Mouse (Mus musculus) CD4-positive, CD25-positive, alpha-beta regulatory T cell, adult 2 months (primary cell): ENCODE measurements around the gene Acvr1.

Experiments
- DNase-seq: peaks from one replicate; pipeline ENCODE4 v3.0.0-alpha.2; 2012; ENCODE audit warnings: low read depth, low spot score

Acvr1 gene

DNA sequence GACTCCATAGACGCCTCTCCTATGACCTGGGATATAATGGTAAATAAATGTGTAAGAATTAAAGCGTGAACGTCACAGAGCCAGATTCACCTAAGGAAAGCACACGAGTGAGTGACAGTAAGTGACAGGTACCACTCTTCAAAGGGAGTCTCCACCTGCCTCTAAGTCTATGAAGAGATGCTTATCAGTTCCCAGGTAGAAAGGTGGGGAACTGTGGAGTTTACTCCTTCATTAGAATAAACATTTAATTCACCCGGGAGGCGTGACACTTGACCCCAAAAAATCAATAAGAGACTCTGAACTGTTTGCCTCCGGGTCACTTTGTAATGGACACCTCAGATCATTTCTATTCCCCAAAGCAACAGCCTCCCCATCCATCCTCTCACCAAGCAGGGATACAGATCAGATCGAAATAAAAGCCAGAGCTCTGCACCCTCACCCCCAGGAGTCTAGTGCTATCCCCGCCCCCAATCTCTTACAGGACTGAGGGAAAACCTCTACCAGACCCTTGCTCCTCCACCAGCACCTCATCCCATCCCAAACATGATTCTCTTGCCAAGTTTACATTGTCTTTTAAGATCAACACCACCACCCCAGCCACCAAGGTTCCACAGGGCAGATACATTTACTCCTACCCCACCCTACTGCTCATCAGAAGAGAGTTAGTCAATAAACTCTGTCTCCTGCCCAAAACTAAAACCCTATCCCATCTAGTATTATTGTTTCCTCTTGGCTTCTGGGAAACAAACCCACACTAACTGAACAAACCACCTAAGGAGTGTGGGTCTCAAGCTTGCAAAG, 9.7 kb downstream of the Acvr1 start:
- no peak for DNase-seq

DNA sequence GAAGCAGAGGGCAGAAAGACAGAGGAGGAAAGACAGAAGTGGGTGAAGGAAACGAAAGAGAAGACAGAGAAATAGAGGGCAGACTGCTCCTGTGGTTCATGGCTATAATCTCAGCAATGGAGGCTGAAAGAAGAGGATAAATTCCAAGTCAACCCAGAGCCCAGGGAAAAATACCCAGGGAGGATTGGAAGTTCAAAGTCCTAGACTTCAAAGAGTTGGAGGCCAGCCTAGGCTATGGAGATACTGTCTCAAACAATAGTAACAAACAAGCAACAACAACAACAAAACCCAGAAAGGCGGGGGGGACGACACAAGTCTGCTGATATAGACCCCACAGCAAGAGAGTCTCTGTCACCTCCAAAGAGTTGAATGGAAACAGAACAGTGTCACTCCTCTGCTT, 14.7 kb downstream of the Acvr1 start:
- no peak for DNase-seq

DNA sequence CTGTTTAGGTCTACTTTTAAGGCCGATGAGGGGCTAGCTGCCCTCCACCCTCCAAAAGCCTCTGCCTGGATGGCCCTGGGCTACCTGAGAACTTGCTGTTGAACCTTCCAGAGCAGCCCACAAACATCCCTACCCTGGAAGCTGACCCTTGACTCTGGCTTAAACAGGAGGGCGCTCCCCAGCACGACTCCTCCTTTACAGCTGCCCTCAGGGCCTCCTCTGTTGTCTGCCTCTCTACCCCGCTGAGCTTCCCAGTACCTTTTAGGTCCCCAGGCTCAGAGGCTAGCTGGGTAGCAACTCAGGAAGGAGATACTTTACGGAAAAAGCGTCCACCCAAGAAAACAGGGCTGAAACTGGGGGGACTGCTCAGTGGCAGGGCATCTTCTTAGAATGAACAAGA, 15.1 kb downstream of the Acvr1 start:
- no peak for DNase-seq

DNA sequence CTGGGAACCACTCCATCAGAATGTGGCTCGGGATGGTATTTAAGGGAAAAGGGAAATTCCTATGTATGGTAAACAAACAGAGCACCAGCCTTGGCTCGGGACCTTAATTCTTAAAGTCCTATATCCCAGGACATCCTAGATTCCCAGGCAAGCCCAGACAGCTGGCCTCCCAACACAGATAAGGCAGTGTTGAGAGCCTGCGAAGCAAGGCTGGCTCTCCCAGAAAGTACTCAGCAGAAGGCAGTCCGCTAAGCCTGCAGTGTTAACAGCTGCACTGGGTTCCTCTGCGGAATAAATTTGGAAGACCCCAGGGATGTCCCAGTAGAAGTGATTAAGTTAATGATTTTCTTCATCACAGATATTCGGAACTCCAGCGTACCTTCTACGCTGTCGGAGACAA, 16.5 kb downstream of the Acvr1 start:
- DNase-seq, result no peak

DNA sequence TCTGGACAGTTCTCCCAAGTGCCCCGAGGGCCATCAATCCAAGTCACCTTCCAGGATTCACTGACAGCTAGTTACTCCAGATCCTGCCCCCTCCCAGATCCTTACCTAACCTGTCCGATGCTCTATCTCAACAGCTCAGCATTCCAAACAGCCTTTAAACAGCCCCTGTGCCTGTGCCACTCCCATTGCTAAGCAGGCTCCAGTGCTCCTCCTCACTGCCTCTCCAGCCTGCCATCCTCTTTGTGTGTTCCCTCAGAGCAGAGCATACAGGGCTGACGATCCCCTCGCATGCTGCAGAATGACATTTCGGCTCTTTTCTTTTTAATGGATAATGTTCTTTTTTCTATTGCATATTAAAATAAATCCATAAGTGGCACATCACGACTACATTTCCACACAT, 17.0 kb downstream of the Acvr1 start:
- DNase-seq, result no peak

DNA sequence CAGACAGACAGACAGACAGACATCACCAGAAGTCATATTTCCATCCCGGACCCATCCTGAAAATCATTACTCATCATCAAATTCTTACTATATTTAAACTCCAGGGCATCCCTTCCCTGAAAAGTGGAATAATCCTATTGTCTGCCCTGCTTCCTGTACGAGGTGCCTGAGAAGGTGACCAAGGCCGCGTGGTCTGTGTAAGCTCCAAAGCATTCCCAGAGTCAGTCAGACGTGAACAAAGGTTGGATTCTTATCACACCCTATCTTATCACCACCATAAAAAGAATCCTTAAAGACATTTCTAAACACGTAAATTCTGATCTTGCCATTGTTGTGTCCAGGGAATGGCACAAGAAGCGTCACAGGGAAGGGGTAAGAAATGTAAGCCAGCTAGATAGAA, 18.0 kb downstream of the Acvr1 start:
- no peak for DNase-seq

DNA sequence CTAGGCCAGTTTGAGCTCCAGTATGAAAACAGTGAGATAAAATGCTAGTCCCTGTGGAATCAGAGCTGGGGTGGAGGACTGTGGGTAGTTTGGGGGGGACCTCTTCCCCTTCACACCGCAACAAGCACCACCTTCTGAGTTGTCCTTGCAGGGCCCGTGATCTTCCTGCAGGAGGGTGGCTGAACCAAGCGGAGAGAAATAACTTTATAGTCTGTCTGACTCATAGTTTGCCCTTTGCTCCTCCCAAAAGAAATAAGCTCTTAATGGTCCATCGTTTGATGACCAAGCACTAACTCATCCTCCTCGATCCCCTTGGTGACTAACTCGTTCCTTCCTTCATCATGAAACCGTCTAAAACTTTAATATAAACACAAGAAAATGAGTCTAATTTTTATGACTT, 20.7 kb downstream of the Acvr1 start:
- DNase-seq, result no peak

DNA sequence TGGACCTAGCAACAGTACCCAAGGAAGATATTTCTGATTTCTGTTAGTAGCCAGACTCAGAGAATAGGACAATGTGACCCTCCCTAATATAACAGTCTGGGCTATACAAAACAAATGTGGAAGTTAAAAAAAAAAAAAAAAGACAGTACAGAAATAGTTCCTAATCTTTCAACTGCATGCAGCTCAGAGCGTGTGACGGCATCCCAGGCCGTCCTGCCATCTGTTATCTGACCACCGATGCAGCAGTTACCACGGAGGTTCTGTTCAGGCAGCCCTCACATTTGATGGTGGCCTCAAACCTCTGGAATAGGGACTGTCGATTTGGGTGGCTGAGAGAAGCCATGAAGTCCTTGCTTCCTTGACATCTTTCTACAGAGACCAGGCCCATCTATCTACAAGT, 22.6 kb downstream of the Acvr1 start:
- DNase-seq, result no peak

DNA sequence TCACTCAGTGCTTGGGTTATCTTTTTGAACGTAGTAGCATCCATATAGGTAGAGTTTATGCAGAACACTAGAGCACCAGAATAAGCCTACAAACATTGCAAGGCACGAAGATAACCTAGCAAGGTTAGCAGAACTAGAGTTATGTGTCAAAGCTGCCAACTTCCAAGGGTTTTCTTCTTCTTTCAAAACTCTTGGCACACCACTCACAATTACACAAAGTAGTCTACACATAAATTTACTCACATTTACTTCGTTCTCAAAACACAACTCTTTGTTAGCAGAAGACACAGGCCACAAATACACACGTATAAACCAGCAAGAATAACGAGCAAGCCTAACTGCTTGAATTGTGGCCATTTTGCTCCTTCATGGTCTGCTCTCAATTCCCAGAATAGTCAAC, 23.7 kb downstream of the Acvr1 start:
- no peak for DNase-seq

DNA sequence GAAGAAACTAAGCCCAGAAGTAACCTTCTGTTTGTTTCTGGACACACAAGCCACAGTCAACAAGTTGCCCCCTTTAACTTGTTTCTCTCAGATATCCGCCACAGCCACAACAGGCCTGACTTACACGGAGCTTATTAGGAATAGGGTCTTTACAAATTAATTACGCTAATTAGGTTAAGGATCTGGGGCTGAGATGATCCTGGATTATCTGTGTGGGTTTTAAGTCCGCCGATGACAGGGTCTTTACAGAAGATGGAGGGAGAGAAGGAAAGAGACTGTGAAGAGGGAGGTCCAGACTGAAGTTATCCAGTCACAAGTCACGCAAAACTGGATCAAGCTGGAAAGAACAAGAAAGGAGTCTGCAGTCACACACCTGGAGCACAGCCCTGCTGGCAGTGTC, 28.8 kb downstream of the Acvr1 start:
- DNase-seq, result no peak

DNA sequence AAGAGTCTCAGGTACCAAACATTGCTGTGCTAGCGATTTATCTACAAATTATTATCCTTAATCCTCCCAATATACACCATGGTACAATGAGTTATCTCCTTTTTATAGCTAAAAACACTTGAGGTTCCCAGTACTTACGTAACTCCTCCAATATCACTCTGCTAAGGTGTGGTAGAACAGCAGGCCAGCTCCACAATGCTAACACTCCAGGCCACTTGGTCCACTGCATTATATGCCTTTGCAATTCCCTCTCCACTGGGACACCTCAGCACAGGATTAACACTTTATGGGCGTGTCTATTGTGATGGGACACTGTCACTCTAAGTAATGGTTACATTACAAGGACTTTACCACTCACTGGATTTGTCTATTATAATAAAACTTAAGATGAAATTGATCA, 30.2 kb downstream of the Acvr1 start:
- DNase-seq, result no peak

DNA sequence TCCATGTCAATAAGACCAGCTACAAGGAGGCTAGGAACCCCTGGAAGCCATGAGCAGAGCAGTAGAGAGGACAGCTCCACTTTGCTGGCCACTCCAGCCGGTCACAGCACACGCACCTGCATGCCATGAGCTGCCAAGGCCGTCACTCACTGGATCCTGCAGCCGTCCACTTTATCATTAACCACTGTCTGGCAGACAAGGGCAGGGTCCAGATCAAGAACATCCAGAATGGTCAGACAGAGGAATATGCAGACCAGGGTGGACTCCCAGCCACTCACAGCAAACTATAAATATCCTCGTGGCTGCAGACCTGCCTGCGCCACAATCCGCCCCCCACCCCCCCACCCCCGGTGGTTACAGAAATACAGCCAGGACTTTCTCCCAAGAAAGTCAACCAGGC, 31.7 kb downstream of the Acvr1 start:
- DNase-seq, result no peak

DNA sequence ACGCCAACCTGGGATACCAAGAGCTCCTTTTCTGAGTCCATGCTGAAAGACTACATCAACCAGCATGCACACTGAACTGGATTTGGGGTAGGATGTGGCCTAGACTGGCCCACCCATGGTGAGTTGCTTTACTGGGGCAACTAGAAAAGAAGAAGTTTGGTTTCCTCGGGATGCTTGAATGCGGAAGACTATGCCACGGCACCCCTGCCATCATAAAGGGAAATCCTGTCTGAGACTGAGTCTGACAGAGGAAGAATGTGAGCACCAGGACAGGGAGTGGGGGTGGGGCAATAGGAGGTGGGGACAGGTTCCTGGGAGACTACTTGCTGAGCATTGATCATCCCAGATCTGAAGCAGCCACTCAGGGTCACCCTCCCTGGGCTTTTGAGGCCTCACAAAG, 32.6 kb downstream of the Acvr1 start:
- DNase-seq, result no peak

DNA sequence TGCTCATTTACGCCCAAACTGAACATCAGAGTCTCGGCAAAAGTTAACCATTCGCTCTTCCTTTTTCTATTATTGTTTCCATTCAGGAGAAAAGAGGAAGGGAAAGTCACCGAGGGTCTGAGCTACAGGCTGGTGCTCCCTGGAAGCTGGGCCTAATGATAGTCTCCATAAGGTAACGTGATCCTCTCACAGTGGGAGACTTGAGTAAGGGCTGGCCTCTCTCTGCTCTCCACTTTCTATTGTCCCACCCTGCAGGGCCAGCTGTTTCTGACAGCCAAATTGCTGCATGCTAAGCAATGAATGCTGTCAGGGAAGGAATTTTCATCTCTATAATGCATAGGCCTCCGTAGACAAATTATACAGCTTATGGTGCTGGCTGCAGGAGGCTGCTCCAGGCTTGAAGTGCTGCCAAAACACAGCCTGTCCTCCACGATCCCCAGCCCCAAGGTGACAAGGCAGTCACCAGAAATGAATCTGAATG, 33.4 kb downstream of the Acvr1 start:
- DNase-seq, result no peak

DNA sequence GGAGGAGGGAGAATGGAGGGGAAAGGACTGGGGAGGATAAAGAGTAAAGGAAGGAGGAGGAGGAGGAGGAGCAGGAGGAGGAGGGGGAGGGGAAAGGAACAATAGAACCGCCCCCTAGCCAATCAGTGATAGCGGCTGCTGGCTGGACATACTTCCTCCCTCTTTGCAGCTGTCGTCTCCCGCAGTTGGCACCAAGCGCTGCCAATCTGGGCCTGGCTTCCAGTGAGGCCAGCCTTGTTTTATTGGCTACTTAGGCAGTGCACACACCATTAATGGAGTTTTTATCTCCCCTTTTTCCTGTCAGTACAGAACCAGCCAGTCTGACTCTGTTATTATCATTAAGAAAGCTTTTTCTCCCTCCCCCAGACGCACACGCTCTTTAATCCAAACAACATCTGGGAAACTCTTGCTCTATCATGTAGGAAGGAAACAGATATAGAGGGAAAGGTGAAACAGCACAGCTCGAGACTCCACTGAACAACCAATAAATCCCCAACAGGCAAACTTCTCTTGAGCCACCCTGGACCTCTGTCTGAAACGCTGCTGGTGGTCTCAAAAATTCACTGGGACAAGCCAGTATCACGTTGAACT, 34.6 kb downstream of the Acvr1 start:
- DNase-seq, result no peak

DNA sequence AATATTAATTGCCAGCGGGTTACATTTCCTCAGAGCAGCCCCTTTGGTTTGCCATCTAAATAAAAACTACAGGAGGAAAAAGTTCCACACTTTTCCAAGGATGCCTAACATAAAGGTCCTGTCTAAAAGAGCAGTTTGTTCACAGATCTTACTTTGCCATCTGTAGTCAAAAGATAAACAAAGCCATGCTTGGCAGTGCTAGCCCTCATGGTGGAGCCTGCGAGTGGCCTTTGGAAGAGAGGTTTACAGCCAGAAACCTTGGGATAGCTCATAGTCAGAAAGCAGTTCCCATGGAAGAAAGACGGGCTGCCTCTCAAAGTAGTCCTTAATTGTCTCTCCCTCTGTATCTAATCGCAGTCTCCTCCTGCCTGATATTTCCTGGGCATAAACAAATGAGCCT, 36.4 kb downstream of the Acvr1 start:
- DNase-seq, result no peak

DNA sequence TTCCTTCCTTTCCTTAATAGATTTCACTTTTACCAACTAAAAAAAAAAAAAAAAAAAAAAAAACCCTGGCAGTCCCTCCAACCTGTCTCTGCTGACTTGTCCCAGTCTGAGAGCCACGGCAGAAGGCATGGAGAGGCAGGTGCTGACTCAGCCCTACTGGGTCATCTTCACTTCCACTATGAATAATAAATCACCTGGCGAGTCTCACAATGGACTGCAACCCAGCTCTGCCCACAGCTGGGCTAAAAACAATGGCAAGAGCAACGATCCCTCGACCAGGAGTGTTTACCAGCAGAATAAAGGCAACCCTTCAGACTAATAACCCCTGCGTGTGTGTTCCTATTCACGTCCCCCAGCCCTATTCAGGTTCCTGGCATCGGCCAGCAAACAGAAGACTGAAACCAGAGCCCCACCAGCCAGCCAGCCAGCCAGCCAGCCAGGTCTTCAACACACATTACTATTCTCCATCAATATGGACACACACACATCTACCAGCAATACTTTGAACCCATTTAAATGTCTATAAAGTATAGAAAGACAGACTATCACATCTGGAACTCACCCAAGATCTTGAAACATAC, 37.0 kb downstream of the Acvr1 start:
- DNase-seq, result no peak

DNA sequence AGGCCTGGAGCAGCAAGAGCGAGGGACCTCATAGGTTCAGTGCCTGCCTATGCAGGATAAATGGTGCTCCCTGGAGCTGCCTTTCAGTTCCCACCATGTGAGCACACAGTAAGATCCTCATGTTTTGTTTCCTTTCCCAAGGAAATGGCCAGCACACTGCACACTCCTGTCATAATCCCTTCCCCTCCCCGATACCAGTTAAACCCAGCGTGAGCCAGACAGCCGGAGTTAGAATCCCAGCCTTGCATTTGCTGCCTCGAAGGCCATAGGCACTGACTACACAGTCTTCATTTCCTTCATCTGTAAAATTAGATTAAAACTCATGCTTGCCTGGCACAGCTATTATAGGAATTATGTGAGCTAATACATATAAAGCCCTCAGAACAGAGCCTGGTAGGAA, 37.6 kb downstream of the Acvr1 start:
- DNase-seq, result no peak

DNA sequence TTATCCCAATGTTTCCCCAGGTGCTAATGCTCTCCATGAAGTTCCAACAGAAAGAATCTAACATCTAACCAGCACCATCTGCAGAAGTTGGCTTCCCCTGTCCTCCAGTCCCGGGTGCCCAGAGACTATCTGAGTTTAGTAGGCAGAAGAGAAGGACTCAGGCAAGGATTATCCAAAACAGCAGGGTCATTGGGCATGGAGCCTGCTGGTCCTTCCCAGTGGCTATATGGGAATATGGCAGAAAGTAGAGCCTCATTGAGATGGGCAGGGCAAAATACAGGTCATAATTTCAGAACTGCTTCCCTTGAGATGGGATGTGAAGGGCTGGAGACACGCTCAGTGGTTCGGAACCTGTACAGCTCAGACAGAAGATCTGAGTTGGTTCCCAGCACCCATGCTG, 39.2 kb downstream of the Acvr1 start:
- DNase-seq, result no peak

DNA sequence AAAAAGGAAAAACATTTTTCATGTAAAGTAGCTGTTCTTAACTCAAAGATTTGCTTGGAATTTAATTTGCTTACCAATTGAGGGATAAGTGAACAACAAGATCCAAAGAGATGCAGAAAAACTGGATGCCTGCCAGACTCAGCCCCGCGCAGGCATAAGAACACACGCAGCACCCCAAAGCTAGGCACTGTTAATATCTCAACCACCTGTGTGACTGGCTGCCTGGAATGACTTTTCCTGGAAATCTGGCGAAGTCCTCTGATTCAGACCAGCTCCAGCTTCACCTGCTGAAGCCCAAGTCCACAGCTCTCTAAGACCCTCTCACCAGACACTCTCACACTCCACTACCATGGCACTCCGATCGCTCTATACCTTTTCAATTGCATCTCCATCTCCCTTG, 42.6 kb downstream of the Acvr1 start:
- no peak for DNase-seq

DNA sequence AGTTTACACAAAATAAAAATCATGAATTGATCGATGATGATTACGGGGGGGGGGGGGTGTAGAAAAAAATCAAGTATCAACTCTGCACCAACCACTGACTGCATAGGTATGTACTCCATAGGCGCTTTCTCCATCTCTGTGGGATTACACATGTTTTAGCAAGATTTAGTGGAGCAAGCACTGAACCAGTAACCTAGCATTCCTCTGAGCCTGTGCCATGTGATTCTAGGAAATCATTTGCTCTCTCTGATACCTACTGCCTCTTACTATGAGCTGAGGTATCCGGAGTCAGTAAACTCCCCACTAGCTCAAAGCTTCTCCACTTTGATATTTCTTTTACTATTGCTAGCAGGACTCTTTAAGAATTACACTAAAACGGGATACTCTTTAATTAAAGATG, 43.1 kb downstream of the Acvr1 start:
- DNase-seq, result no peak

DNA sequence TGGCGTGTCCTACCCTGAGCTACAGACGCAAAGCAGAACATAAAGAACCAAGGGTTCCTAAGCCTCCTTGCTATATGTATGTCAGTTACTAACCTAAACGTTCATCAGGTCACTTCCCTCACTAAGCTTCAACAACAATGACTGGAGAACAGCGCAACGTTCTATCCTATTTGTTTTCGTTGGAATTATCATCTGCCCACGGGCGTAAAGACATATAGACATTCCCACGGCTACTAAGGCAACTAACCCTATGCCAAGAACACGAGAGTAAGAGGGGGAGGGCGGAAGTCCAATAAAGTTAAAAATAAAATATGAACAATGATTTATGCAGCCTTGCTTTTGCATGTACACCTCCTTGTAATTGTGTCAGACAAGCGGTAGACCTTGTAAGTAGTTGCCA, 43.9 kb downstream of the Acvr1 start:
- no peak for DNase-seq

DNA sequence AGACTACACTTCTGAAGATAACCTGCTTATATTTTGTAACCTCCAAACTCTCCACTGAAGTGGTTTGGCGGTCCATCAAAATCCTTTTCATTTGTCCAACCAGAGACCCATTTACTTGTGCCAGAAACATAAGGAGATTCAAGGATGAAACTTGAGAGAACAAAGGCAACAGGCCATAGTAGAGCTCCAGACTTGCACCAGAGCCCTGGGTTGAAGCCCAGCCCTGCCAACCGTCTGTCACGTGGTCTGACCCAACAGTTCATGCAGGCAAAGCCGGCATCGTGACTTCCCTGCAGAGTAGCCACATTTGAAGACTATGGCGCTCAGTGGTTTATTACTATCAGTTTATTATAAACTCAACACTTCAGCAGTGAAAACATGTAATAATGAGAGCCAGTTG, 45.3 kb downstream of the Acvr1 start:
- no peak for DNase-seq
